Mouse (Mus musculus): ENCODE results near the gene Xpa. TPM values are rescaled to one million over a fixed set of nuclear protein-coding genes. Genes with fewer than 3 reads are reported as not detected.

Xpa gene
- polyA plus RNA-seq, 1 experiment from 2014 or later, result 35.8 TPM

DNA sequence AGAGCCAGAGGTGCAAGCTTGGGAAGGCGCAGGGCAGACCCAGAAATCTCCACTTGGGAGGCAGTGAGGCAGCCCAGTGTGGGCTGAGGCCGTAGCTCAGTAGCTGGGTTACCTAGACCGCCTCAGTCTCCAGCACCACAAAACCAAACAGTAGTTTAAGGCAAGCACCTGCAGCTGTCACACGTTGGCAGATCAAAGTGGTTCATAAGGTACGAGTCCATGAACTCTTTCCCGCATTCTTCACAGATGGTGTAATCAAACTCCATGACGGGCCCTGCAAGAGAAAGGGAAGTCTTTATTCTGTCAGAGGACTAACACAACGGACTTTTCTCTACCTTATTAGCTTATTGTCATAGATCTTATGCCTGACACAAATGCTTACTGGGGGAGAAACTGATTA is 10.7 kb downstream of the Xpa start:
- Histone ChIP-seq H3K9me3 (no peaks in the 10 kb centered on the region), H3K36me3 (peaks cover 79% of the 10 kb centered on the region), H3K27me3 (no peaks in the 10 kb centered on the region), H3K4me3 (replicated peaks) (no peak overlapping the region), H3K4me2 (replicated peaks) (no peak overlapping the region), H3K27ac (no peak overlapping the region), H3K9ac (replicated peaks) (no peak overlapping the region), H3K4me1 (replicated peaks) (no peaks in the 10 kb centered on the region)
- no peak for ATAC-seq
- 86% methylated on average over 8 of the region's 8 CpGs for WGBS

DNA sequence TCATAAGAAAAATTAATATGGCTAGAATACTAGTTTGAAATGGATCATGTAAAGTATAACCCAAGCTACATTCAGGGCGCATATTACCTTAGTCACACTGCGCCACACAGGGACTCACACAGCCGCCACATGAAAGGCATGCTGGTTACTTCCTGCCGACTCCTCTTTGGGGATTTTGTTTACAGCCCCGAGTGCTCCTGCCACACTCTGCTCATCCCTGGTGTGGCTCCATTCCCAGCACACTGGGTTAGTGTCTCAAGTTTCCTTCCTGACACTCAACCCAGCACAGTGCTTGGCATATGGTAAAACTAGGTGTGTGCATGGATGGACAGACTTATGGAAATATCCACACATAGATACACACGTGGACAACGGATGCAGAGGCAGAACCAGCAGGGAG is 13.9 kb downstream of the Xpa start:
- Histone ChIP-seq H3K27ac (no peak overlapping the region), H3K4me1 (replicated peaks) (no peaks in the 10 kb centered on the region), H3K36me3 (peaks cover 85% of the 10 kb centered on the region), H3K27me3 (no peaks in the 10 kb centered on the region), H3K9me3 (no peaks in the 10 kb centered on the region), H3K9ac (replicated peaks) (no peak overlapping the region), H3K4me3 (replicated peaks) (no peak overlapping the region), H3K4me2 (replicated peaks) (no peak overlapping the region)
- WGBS, result 93% methylated on average over 7 of the region's 7 CpGs
- no peak for ATAC-seq

- no peak for ATAC-seq
- Histone ChIP-seq H3K4me2 (replicated peaks) (no peak overlapping the region), H3K9ac (replicated peaks) (no peak overlapping the region), H3K27ac (no peak overlapping the region), H3K27me3 (no peaks in the 10 kb centered on the region), H3K4me3 (replicated peaks) (no peak overlapping the region), H3K36me3 (peaks cover 90% of the 10 kb centered on the region), H3K9me3 (no peaks in the 10 kb centered on the region), H3K4me1 (replicated peaks) (no peaks in the 10 kb centered on the region)
- WGBS, result 70% methylated on average over 6 of the region's 6 CpGs
These were observed 14.9 kb downstream of the Xpa start for GRCm38 (mm10) chr4:46181168-46181567.

DNA sequence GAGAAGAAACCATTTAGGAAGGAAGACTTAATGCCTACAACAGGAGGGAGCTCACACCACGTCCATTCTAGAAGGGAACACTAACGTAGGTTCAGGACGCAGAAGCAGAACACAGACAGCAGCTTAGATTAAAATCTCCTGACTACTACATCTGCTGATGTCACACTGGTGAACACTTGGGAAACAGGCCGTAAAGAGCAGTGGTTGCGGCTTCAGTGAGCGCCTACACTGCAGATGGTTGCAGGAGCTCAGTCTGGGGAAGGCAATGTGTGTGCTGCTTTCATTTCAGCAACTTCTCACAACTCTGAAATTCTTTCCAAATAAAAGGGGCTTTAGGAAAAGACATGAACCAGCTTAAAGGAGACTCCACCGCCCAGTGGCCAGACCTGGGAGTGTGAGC is 18.6 kb downstream of the Xpa start:
- Histone ChIP-seq H3K9ac (replicated peaks) (no peak overlapping the region), H3K36me3 (peaks cover 94% of the 10 kb centered on the region), H3K27ac (no peak overlapping the region), H3K27me3 (no peaks in the 10 kb centered on the region), H3K4me3 (replicated peaks) (no peak overlapping the region), H3K4me2 (replicated peaks) (no peak overlapping the region), H3K9me3 (no peaks in the 10 kb centered on the region), H3K4me1 (replicated peaks) (no peaks in the 10 kb centered on the region)
- WGBS, result 90% methylated on average over 7 of the region's 7 CpGs
- ATAC-seq, result no peak

GRCm38 (mm10) chr4:46177018-46177417 is 19.1 kb downstream of the Xpa start:
- ATAC-seq, result no peak
- 80% methylated on average over 5 of the region's 5 CpGs for WGBS
- H3K9me3 ChIP-seq, result no peaks in the 10 kb centered on the region
- no peak overlapping the region for H3K4me3 ChIP-seq (replicated peaks)
- no peaks in the 10 kb centered on the region for H3K4me1 ChIP-seq (replicated peaks)
- H3K4me2 ChIP-seq (replicated peaks), result no peak overlapping the region
- H3K36me3 ChIP-seq, result peaks cover 92% of the 10 kb centered on the region
- no peak overlapping the region for H3K27ac ChIP-seq
- H3K9ac ChIP-seq (replicated peaks), result no peak overlapping the region
- H3K27me3 ChIP-seq, result no peaks in the 10 kb centered on the region

DNA sequence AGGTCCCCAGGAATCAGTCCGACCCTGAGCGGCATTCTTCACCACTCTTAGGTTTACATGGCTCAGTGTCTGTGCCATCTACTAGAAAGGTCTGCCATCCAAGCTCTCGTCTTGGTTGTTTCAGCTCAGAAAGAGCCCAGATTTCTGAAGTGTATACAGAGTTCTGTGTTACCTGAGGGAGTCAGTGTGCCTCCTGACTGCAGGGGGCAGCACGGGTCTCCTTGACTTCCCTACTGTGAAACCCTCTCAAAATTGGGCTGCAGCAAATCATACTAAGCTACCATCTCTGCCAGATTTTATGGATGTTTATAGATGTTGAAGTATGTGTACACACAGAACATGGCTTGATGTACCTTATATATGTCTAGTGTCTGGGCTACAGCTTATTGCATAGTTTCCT is 19.8 kb downstream of the Xpa start:
- Histone ChIP-seq H3K36me3 (peaks cover 92% of the 10 kb centered on the region), H3K4me1 (replicated peaks) (no peaks in the 10 kb centered on the region), H3K27ac (no peak overlapping the region), H3K27me3 (no peaks in the 10 kb centered on the region), H3K4me3 (replicated peaks) (no peak overlapping the region), H3K4me2 (replicated peaks) (no peak overlapping the region), H3K9ac (replicated peaks) (no peak overlapping the region), H3K9me3 (no peaks in the 10 kb centered on the region)
- ATAC-seq, result no peak
- WGBS, result 72% methylated on average over 4 of the region's 4 CpGs

DNA sequence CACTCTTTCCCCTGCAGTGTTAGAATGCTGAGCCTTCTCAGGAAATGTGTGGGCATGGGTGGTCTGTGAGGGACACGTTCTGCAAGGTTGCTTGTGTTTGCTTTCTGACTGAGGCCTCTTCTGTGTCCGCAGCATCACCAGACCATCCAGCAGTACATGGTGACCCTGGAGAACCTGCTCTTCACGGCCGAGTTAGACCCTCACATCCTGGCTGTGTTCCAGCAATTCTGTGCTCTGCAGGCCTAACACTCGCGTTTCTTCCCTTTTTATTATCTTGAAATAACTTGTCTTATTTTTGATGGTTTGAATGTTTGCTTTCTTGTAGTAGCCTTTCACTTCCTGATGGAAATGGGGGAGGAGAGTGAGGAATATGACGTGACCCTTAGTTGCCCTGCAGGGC is 24.4 kb downstream of the Xpa start:
- WGBS, result 92% methylated on average over 7 of the region's 7 CpGs
- H3K36me3 ChIP-seq, result peaks cover 95% of the 10 kb centered on the region
- H3K4me3 ChIP-seq (replicated peaks), result no peak overlapping the region
- no peak for ATAC-seq
- no peak overlapping the region for H3K4me2 ChIP-seq (replicated peaks)
- no peak overlapping the region for H3K27ac ChIP-seq
- H3K9me3 ChIP-seq, result no peaks in the 10 kb centered on the region
- H3K9ac ChIP-seq (replicated peaks), result no peak overlapping the region
- no peaks in the 10 kb centered on the region for H3K27me3 ChIP-seq
- H3K4me1 ChIP-seq (replicated peaks), result no peaks in the 10 kb centered on the region

GRCm38 (mm10) chr4:46165831-46166230 is 30.3 kb downstream of the Xpa start:
- no peak overlapping the region for H3K4me3 ChIP-seq (replicated peaks)
- no peak overlapping the region for H3K9ac ChIP-seq (replicated peaks)
- H3K36me3 ChIP-seq, result peaks cover 97% of the 10 kb centered on the region
- no peak overlapping the region for H3K4me2 ChIP-seq (replicated peaks)
- WGBS, result 96% methylated on average over 5 of the region's 5 CpGs
- no peaks in the 10 kb centered on the region for H3K9me3 ChIP-seq
- H3K27me3 ChIP-seq, result no peaks in the 10 kb centered on the region
- ATAC-seq, result no peak
- H3K4me1 ChIP-seq (replicated peaks), result no peaks in the 10 kb centered on the region
- H3K27ac ChIP-seq, result no peak overlapping the region

GRCm38 (mm10) chr4:46164027-46164426 is 32.1 kb downstream of the Xpa start:
- H3K9me3 ChIP-seq, result no peaks in the 10 kb centered on the region
- H3K4me3 ChIP-seq (replicated peaks), result no peak overlapping the region
- H3K36me3 ChIP-seq, result peaks cover 94% of the 10 kb centered on the region
- no peak for ATAC-seq
- H3K9ac ChIP-seq (replicated peaks), result no peak overlapping the region
- no peaks in the 10 kb centered on the region for H3K27me3 ChIP-seq
- 84% methylated on average over 2 of the region's 2 CpGs for WGBS
- no peak overlapping the region for H3K27ac ChIP-seq
- H3K4me1 ChIP-seq (replicated peaks), result no peaks in the 10 kb centered on the region
- no peak overlapping the region for H3K4me2 ChIP-seq (replicated peaks)

DNA sequence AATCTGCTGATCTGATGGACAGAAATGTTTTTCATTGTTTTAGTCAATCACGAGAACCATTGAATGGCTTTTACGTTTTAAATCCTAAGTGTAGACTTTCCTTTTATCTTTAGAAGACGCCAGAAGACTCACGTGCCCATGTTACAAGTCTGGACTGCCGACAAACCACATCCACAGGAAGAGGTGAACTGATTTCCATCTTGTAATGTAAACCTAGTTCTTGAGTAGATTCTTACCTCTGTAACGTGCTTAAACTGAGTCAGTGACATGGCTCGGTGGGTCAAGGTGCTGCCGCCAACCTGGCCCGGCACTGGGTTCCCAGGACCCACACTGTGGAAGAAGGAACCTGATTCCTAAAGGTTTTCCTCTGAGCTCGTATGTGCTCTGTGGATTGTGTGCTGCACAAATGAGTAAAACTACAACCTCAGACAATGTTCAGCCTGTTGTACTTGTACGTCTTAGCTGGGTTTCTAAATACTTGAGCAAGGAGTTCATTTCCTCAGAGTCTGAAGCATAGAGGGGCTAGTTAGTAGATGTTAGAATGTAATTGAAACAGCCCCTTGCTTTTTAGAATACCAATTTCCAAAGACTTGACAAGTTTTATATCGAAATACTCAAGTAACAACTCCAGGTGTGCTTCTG is 44.1 kb downstream of the Xpa start:
- WGBS, result 96% methylated on average over 12 of the region's 12 CpGs
- Histone ChIP-seq H3K4me3 (replicated peaks) (no peak overlapping the region), H3K27me3 (no peaks in the 10 kb centered on the region), H3K4me2 (replicated peaks) (no peak overlapping the region), H3K9me3 (no peaks in the 10 kb centered on the region), H3K27ac (no peak overlapping the region), H3K36me3 (peaks cover 84% of the 10 kb centered on the region), H3K9ac (replicated peaks) (no peak overlapping the region), H3K4me1 (replicated peaks) (no peaks in the 10 kb centered on the region)
- no peak for ATAC-seq

DNA sequence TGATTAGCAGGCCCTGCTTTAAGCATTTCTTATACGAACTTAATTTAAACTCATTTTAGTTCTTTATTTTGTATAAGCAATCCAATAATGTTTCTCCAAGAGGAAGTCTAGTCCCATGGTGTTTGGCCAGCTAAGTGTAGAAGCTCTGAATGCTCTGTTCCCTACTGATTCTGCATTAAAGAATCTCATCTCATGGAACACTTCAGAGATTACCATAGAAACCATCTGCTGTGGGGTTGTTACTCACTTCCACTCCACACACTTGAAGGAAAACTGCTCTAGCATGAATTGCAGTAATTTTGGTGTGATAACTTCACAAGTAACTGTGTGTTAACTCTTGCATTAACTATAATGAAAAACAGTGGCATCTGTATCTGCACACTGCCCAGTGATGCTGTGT is 49.2 kb downstream of the Xpa start:
- no peak overlapping the region for H3K4me2 ChIP-seq (replicated peaks)
- no peak overlapping the region for H3K27ac ChIP-seq
- H3K27me3 ChIP-seq, result no peaks in the 10 kb centered on the region
- peaks cover 45% of the 10 kb centered on the region for H3K36me3 ChIP-seq
- H3K9me3 ChIP-seq, result no peaks in the 10 kb centered on the region
- no peak overlapping the region for H3K4me3 ChIP-seq (replicated peaks)
- no peak overlapping the region for H3K9ac ChIP-seq (replicated peaks)
- H3K4me1 ChIP-seq (replicated peaks), result no peaks in the 10 kb centered on the region
- WGBS, result 83% methylated on average over 1 of the region's 1 CpGs
- ATAC-seq, result no peak

GRCm38 (mm10) chr4:46144323-46144722 is 51.8 kb downstream of the Xpa start:
- Histone ChIP-seq H3K9ac (replicated peaks) (no peak overlapping the region), H3K27me3 (no peaks in the 10 kb centered on the region), H3K9me3 (no peaks in the 10 kb centered on the region), H3K4me1 (replicated peaks) (peaks cover 20% of the 10 kb centered on the region), H3K4me3 (replicated peaks) (no peak overlapping the region), H3K27ac (no peak overlapping the region), H3K4me2 (replicated peaks) (no peak overlapping the region), H3K36me3 (peaks cover 24% of the 10 kb centered on the region)
- no peak for ATAC-seq
- 80% methylated on average over 3 of the region's 3 CpGs for WGBS
